Mouse (Mus musculus): ENCODE results near the gene Pex19.

The Pex19 gene

DNA sequence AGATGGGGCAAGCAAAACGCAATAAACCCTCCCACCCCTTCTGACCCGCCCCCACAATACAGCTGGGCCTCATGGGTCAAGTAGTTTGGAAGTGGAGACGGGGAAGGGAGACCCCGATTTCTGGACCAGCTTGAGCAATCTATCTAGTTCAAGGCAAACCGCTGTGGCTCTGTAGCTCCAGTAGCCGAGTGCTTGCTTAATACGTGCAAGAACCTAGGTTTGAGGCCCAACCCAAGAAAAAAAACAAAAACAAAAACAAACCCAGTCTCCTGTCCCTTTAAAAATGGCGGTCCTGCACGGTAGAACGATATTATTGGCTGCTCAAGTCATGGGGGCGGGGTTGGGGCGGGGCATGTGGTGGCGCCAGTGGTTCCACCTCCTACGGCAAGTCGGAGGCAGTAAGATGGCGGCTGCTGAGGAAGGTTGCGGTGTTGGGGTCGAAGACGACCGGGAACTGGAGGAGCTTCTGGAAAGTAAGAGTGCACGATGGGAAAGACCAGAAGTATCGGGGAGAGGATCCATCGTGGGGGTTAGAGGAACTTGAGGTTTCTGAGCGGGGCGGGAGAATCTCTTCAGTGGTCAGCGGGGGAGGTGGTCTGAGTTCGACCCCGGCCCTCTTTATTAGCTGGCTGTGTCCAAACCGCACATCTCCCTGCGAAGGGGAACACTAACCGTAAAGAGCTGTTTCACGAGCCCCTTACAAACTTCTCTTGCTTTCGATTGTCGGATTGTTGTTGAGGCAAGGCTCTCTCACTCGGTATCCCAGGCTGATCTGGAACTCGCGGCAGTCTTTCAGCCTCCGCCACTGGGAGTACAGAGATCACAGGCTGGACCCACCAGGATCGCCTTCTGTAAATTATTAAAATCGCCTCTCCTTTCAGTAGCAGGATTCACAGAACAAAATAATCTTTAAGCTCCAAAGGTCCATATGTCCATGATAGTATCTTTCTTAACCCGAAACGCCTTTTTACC is at the start of gene Pex19:
Gene Pex19, plus strand, starts transcription at position 380 of the 972 bp plus-strand sequence.
- in situ Hi-C loops (cut with MboI, MseI), result no loop called here

DNA sequence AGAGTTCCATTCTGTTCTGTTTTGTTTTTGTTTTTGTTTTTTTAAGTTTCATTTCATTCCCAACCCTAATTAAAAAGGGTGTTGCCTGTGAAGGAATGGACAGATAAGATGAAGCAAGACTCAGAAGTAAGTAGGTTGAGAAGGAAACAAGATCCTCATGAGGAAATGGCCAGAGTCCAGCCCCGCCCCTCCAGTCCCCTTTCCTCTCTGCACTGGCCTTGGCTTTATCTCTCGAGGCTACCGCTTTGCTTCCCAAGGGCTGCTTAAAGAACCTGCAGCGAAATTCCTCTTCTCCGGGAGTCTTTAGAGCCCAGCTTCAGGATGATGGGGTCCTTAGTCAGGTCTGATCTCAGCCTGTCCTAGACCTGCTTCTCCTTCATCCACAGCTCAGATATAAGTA is 48.6 kb upstream of the Pex19 start:
- in situ Hi-C loops (cut with MboI, MseI), result no loop called here

DNA sequence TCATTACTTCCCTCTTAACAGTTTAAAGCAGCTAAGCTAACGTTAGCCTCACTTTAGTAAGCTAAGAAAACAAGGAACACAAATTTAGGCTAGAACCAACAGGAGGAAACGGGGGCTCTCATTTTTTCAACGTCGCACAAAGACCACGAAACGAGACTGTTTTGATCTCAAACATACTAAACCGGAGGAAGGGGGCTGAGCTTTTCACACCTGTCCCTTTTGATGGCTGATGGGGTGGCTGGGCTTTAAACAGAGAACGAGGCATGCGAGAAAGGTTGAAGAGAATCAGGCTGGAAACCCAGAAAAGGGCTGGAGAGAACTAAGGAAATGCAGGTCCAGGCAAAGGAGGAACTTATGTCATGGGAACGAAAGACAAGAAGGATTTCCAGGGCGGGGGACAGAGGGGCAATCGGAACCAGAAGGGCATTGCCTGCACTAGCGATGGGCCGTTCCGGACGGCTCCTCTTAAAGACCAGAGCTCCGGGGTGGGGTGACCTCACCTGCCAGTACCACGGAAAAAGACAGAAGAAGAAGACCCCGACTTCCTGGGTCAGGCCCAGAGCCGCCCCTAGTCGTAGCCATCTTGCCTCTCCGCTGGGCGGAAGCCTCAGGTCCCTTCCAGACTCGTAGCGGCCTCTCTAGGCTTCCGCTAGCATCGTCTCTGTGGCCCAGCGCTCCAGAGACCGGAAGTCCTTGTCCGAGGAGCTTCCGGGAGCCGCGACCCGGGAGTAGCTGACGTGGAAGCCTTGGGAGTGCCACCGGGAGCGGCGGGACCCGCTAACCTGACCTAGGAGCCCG is 44.3 kb upstream of the Pex19 start, which contains the start of the genes Copa and Ncstn:
Gene Copa, plus strand, starts transcription at position 429 of the 798 bp plus-strand sequence.
Gene Ncstn, minus strand, starts transcription at position 695 of the 798 bp plus-strand sequence.
- in situ Hi-C loops (cut with MboI, MseI), result no loop called here

DNA sequence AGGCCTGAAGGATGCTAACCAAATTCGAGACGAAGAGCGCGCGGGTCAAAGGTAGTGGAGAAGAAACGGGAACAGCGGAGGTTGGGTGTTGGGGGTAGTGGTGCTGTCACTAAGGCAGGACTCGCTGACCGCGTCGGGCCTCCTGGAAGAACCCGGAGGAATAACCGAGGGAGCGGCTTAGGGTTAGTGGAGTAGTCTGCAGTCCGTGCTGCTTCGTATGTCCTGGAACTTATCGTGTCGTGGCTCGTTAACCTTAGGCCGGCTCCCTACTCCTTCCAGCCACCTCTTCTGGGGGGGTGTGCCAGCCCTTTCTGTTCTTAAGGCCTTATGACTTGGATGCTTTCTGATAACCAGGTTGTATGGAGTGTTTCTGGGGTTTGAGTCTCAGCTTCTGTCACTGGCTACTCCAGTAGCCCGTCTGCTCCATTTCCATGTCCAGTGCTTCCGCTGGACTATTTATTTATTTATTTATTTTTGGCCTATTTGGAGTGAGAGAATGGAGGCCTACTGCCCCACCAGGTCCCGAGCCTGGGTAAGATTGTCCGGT is 43.6 kb upstream of the Pex19 start:
- in situ Hi-C loops (cut with MboI, MseI), result no loop called here

DNA sequence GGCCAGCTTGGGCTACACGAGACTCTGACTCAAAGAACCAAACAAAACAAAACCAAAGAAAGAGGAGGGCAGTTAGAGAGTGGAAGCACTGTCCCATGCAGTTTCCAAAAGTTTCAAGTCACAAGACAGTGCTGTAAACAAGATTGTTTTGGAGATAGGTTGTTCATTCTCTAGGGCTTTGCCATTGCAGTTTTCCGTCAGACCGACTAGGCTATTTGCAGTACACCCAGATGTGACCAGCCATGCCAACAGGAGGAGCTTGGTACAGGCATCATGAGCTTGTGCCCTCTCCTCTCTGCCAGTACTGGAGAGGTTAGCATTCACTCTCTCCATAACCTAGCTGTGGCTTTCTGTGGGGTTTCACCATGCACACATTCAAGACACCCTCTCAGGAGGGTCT is 33.0 kb upstream of the Pex19 start:
- in situ Hi-C loops (cut with MboI, MseI), result no loop called here

DNA sequence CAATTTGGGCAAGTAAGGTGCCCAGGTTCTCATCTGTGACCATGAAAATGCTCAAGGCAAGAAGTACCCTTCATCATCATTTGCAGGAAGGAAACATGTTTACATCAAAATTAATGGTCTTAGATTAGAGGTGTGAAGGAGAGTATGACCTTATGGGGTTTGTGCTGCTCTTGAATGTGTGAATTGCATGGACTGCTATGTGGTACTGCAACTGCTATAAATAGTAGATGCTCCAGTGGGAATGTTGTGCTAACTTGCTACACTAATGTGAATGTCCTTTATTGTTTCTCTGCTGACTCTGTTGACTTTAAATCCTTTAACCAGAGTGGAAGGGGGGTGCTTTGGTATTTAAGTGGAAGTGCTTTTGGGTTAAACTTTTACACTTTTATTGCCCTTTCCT is 32.3 kb upstream of the Pex19 start:
- in situ Hi-C loops (cut with MboI, MseI), result no loop called here

DNA sequence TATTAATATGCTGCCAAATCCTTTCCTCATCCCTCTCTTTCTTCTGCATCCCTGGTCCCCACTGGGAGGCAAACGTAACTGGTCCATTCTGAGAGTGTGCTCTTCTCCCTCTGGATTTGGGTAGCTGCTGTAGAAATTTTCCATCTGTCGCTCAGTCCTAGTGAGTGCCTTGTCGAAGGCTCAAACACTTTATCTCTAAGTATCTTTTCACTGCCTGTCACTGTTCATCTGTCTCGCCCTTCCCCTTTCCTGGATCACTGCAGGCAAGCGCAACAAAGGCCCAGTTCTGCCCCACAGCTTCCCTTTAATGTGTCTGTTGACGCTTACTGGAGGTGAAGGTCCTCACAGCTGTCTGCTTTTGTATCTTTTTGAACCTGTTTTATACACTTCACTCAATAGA is 31.4 kb upstream of the Pex19 start:
- in situ Hi-C loops (cut with MboI, MseI), result no loop called here

DNA sequence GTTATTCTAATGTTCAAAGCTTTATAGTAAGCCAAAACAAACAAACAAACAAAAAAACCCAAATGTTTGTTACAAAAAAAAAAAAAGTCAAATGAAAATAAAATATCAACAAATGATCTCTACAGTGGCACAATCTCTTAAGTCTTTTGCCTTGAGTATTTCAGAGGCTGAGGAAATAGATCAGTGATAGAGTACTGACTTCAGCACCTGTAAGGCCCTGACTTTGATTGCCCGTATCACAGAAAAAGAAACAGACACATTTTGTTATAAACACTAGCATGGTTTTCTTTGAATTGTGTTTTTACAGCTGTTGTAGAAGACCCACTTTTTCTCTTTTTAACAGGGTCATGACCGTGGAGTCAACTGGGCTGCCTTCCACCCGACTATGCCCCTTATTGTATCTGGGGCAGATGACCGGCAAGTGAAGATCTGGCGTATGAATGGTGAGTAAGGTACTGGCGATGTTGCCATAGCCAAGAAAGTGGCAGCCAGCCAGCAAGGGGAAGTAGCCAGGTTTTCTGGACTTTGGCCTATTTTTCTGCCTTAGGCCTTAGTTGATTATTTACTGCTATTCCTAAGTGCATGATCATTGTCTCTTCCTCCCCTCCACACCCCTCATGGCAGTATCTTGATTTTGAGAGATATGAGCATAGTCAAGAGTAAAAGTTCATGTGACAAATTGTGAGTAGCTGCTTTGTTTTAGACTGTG is 27.1 kb upstream of the Pex19 start:
- in situ Hi-C loops (cut with MboI, MseI), result no loop called here

DNA sequence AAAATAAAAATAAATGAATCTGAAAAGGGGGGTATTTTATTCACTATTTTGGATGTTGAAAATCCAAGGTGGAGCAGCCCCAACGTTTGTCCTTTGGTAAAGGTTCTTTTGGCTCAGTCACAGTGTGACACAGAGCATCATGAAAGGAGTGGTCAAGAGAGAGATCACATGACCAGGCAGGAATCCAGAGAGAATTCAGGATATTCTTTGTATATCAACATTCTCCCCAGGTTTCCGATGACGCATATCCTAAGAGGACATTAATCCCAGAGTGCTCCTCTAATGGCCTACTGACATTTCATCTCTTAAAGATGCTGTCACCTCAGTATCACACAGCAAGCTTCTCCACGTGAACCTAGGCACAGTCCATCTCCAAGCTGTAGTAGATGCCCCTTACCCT is 22.9 kb upstream of the Pex19 start:
- in situ Hi-C loops (cut with MboI, MseI), result no loop called here

DNA sequence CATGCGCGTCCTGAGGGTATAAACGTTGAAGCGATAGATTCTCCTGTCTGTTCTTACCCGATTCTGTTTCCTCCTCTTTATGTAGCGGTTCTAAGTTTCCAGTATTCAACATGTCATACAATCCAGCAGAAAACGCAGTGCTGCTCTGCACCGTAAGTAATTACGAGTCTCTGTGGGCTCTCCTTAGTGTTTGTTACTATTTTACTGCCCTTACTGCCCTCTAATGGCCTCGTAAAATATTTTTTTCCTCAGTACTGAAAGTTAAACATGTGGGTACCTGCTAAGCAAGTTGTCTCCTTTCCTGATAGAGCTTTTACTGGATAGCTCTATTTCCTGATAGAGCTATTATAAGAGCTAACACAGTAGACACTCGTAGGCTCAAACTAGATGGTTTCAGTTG is 21.5 kb upstream of the Pex19 start:
- in situ Hi-C loops (cut with MboI, MseI), result no loop called here

DNA sequence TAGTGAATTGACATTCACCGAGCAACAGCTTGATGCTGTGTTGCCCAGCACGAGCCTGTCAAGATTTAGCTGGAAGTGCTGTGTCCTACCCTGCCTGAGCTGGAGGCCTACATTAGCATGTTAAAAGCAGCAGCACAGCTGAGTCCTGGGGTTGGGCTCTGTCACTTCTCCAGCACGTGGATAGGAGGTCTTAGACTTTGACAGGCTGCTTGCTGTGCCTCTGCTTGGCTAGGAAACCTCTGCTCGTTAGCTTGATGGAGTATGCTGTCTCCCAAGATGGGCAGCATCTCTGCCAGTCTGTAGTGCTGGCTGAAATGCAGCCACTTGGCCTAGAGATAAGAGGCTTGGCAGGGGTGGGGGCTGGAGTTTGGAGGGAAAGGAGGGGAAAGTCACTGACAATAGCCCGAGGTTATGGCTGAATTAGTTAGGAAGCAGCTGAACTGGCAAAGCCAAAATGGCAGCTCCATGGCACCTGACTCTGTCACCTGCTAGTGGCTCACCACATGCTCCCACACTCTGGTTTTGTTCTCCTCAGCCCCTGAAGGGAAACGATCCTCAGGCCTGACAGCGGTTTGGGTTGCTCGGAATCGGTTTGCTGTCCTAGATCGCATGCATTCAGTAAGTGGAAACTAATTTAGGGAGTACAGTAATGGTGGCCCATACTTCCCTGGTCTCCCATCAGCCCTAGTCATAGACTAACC is 18.6 kb upstream of the Pex19 start:
- in situ Hi-C loops (cut with MboI, MseI), result no loop called here

DNA sequence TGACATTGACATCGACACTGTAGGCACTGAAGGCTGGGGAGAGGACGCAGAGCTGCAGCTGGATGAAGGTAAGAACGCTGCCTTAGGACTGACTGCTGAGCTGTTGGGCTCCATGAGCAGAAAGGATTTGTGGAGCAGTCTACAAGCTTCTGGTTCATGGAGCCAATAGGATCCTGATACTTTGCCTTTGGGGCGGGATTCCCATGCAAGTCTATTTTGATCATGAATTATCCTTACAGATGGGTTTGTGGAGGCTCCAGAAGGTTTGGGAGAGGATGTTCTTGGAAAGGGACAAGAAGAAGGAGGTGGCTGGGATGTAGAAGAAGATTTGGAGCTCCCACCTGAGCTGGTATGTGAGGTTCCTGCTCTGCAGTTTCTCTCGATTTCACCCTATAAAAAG is 9.6 kb upstream of the Pex19 start:
- in situ Hi-C loops (cut with MboI, MseI), result loop anchor here in 1 of 2 experiments (5.0 kb wide), 1 partner anchor 195 kb away; no protein-coding TSS in a partner anchor

DNA sequence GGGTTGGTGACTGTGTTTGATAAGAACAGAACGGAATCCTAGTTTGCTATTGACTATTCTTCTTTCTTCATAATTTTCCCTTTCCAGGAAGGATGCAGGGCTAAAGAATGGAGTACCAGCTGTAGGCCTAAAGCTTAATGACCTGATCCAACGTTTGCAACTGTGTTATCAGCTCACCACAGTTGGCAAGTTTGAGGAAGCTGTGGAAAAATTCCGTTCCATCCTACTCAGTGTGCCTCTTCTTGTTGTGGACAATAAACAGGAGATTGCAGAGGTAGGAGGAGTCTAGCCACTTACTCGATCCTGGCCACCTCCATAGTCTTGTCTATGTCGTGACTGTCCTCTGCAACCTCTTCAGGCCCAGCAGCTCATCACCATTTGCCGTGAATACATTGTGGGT is 7.5 kb upstream of the Pex19 start:
- in situ Hi-C loops (cut with MboI, MseI), result loop anchor here in 1 of 2 experiments (5.0 kb wide), 1 partner anchor 193 kb away; no protein-coding TSS in a partner anchor

DNA sequence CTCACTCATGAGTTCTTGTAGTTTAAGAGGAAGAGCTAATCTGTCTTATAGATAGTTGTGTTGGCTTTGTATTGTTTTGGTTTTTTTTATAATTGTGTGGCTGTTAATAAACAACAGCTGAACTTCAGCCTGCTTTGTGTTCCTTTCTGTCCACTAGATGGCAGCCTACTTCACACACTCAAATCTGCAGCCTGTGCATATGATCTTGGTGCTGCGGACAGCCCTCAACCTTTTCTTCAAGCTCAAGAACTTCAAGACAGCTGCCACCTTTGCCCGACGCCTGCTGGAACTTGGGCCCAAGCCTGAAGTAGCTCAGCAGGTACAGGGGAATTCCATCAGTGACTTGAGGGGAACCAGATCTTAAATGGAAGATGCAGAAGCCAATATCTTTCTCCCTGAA is 6.8 kb upstream of the Pex19 start:
- in situ Hi-C loops (cut with MboI, MseI), result loop anchor here in 1 of 2 experiments (5.0 kb wide), 1 partner anchor 193 kb away; no protein-coding TSS in a partner anchor

DNA sequence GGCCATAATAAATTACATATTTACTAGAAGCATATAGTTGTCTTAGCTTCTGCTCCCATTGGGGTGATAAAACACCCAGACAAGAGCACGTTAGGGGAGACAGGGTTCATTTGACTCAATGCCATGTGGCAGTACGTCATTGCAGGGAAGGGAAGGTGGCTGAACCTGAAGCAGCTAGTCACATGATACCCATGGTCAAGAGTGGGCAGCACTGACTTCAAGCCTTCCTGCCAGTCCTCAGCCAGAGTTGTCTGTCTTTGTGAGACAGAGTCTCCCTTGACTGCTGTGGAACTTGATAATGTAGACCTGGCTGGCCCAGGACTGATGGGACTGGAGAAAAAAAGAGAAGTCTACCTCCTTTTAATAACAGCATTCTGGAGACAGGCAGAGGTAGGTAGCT is 3.9 kb upstream of the Pex19 start:
- in situ Hi-C loops (cut with MboI, MseI), result no loop called here

DNA sequence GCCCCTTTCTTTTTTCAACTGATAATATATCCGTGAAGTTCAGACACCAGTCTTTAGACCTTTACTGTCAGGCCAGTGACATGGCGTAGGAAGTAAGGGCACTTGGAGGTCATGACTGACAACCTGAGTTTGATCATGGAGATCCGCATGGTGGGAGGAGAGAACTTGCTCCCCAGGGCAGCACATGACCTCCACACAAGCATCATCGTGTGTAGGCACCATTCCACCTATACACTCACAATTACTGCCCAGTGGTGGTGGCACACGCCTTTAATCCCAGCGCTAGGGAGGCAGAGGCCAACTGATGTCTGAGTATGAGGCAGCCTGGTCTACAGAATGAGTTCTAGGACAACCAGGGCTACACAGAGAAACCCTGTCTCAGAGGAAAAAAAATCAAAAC is 2.0 kb upstream of the Pex19 start:
- in situ Hi-C loops (cut with MboI, MseI), result no loop called here

DNA sequence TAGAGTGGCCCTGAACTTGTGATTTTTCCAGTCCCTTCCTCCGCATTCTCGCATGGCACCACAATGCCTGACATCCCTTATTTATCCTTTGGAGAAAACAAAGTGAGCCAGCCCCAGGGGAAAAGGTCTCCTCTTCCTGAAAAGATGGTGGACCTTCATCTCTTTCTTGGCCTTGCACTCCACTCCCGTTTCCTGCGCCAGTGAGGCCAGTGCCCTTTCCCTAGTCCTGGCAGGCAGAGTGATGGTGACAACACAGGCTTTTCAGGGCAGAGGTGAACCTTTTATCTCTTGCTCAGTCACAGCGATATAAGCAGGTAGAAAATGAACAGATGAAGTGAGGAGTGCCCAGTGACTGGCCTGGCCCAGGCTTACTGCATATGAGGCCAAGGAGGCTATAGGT is 932 bp downstream of the Pex19 start:
- in situ Hi-C loops (cut with MboI, MseI), result no loop called here

DNA sequence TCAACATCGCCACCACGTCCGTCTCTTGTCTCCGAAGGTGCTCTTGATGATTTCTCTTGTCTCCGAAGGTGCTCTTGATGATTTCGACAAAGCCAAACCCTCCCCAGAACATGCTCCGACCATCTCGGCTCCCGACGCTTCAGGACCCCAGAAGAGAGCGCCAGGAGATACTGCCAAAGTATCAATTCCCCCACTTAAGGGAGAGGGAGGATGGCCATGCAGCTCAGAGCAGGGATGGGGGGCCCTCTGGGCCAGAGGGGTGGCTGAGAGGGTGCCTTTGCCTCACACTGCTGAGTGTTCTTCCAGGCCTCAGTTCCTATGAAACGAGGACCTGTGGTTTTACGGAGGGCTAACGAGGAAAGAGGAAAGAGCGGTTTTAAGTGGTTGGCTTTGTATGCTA is 2.0 kb downstream of the Pex19 start:
- in situ Hi-C loops (cut with MboI, MseI), result no loop called here

DNA sequence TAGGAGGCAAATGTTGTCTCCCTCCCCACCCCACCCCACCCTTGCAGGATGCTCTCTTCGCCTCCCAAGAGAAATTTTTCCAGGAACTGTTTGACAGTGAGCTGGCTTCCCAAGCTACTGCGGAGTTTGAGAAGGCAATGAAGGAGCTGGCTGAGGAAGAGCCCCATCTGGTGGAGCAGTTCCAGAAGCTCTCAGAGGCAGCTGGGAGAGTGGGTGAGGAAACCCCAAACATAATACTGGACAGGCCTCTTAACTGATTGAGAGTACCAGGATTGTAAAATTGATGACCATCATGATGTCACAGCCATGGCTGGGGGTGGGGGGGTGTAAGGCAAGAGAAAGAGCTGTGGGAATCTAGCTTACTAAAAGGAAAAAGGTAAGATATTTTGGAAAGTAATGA is 2.6 kb downstream of the Pex19 start:
- in situ Hi-C loops (cut with MboI, MseI), result no loop called here

DNA sequence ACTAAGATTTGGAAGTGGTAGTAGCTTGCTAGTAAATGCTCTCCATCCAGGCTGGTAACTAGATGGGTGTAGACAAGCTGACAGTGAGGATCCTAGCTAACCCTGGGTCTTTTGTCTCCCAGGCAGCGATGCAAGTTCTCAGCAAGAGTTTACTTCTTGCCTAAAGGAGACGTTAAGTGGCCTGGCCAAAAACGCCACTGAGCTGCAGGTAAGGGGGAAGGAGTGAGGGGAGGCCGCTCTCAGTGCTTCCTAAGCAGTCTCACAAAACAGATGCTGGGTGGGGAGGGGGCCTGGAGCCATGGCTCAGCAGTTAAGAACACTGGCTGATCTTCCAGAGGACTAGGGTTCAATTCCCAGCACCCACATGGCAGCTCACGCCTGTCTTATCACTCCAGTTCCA is 3.2 kb downstream of the Pex19 start:
- in situ Hi-C loops (cut with MboI, MseI), result no loop called here

DNA sequence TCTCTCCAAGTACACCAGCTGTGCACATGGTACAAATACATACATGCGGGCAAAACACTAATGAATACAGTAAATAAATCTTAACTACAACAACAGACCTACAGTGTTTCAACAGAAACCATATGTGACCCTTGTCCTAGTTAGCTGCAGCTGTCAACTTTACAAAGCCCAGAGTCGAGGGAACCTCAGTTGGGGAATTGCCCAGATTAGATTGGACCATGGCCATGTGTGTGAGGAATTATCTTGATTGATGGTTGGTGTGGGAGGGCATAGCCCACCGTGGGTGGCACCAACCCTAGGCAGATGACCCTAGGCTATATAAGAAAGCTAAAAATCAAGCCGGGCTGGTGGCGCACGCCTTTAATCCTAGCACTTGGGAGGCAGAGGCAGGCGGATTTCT is 5.8 kb downstream of the Pex19 start:
- in situ Hi-C loops (cut with MboI, MseI), result no loop called here
